Mouse (Mus musculus) layer of hippocampus, postnatal 14 days (tissue): ENCODE measurements at regions not wholly inside any gene's neighbourhood (a gene's known extent, or its start where the extent isn't known, plus 50 kb on each side); places are given as distances from the start of the nearest gene placed in this dataset.

Experiments
- DNase-seq, 2 experiments: peaks; one replicate each; pipeline ENCODE4 v3.0.0; 2021 to 2022; ENCODE audit warnings: low spot score in 2 of 2, mixed read lengths in 1 of 2

- DNase-seq: no peak
These were observed 199.5 kb upstream of the Zfp64 start for GRCm38 (mm10) chr2:169154881-169155280.

DNA sequence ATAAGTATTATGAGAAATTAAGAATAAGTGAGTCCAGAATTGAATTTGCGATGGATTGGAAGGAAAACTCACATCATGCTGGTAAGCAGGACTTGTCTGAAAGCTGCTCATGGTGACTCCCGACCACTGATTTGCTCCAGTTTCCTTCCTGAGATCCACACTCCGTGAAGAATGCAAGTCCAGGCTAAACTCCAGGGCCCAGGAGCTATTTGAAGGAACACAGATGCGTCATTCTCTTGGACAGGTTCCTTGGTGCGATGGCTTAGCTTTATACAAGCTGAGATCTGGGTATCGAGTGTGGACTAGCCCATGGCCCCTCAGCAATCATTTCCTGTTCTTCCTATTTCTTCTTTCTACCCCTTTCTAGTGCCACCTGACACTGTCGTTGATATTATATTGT lies 192.3 kb upstream of the Zfp64 start:
- no peak for DNase-seq

GRCm38 (mm10) chr2:169142224-169142623 lies 186.8 kb upstream of the Zfp64 start:
- no peak for DNase-seq

DNA sequence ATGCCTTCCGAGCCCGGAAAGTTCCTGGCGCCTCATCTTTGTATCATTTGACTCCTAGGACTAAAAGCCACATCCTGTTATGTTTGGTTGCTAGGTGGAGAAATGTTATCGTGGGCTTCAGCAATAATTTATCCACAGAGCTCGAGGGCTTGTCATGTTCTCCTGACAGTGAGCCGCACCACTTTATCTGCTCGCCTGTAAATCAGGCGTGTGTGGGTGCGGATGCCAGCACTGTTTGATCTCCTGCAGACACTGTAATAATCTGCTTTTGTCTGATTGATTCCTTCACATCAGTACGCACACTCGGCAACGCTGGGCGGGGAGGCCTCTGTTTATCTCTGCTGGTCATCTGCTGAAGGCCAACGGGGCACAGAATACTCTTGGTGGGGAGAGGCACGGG lies 178.5 kb upstream of the Zfp64 start:
- no peak for DNase-seq

DNA sequence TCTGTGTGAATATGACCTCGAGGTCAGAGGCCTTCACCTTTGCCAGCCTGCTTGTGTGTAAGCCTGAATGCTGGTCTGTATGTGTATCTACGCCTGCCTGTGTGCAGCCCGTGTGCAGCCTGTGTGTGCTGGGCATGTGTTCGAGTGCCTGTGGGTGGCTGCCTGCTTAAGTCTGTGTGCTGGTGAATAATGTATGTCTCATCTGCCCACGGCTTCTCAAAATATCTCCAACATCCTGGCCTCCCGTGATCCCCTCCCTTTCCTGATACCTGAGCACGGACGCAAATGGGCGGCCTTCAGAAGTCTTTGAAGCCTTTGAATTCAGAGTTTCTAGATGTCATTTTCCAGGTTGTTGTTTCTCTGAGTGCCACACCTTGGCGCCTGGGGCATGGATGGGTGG lies 170.1 kb upstream of the Zfp64 start:
- no peak for DNase-seq

GRCm38 (mm10) chr2:169122887-169123286 lies 167.5 kb upstream of the Zfp64 start:
- DNase-seq: no peak

- DNase-seq: no peak
These were observed 161.5 kb upstream of the Zfp64 start for GRCm38 (mm10) chr2:169116841-169117240.

GRCm38 (mm10) chr2:169109044-169109443 lies 153.7 kb upstream of the Zfp64 start:
- DNase-seq: no peak

- DNase-seq: peak; percentile 19 to 31
These were observed 152.7 kb upstream of the Zfp64 start for GRCm38 (mm10) chr2:169108037-169108436.

DNA sequence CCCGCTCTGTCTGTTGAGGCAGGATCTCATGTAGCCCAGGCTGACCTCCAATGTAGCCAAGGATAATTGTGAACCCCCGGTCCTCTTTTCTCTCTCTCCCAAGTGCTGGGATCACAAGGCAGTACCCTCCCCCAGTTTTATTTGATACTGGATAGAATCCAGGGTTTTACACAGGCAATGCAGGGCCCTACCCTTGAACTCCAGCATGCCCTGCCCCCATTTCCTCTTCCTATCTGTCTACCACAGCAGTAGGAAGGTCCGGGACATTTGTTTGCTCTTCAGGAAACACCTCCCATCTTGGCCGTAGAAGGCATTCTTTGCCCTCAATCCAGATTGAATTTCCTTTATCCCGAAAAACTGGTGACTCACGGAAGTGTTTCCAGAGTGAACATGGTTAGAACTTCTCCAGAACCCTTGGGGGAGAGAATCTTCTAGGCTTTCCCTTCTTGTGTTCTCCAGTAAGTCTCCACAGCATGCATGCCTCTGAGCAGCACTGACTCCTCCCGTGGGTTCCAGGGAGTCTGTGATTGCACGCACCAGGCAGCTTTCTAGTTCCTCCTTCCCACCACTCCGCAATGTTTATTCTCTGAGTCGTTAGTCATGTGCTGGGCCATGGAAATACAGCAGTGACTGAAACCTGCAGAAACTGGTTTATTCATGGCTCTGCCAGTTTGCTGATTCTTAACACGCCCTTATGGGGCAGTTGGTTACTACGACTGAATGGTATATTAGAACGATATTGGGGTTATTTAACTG lies 146.3 kb upstream of the Zfp64 start:
- no peak for DNase-seq

- no peak for DNase-seq
These were observed 145.1 kb upstream of the Zfp64 start for GRCm38 (mm10) chr2:169100516-169100915.

GRCm38 (mm10) chr2:169099678-169100077 lies 144.3 kb upstream of the Zfp64 start:
- no peak for DNase-seq

DNA sequence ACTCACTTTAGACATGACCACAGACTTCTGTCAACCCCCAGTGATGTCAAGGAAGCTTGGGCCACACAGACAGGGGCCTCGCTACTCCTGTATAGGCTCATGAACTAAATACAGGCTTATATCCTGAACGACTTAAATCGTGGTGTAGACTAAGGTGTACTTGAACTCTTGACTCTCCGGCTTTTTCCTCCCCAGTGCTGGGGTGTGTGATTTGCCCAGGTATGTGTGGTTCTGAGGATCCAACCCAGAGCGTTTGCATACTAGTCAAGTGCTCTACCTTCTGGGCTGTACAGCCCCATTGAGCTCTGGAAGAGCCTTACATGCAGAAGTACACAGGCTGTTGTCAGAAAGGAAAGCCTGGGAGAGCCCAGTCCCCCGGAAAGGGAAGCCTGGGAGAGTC lies 143.2 kb upstream of the Zfp64 start:
- DNase-seq: no peak

GRCm38 (mm10) chr2:169094011-169094754 lies 138.8 kb upstream of the Zfp64 start:
- no peak for DNase-seq

DNA sequence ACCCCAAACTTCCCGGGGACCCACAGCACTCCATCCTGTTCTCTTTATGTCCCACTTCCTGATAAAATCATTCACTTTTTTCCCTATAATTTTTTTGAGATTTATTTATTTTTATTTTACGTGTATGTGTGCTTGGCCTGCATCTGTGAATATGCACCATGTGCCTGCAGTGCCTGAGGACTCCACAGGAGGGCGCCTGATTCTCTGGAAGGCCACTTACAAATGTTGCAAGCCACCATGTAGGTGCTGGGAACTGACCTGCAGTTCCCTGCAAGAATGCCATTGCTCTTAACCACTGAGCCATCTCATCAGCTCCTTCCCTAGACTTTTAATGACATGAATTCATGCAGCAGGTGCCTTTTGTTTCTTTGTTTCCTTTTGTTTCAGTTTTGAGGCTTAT lies 134.9 kb upstream of the Zfp64 start:
- DNase-seq: no peak

DNA sequence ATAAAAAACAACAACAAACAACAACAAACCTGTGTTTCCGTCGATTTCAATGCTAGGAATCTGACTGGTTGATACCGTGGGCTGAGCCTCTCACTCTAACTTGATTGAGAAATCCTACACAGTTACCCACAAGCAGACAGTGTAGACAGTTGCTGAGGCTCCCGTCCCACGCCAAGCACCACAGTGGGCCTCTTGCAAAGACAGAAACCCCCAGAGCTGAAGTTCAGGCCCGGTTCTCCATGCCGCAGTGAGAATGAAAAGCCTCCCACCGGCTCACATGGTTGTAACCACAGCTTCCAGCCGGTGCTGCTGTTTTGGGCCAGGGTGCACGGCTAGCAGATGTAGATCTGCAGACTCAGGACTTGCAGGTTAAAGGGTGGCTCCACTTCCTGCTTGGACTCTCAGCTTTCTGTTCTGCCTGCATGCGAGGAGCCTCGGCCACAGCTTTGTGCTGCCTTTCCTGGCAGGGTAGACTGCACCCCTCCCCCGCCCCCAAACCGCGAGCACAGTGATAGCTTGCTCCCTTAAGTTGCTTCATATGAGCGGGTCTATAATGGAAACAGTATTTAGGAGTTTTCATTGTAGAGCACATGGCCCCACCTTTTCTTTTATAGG lies 133.6 kb upstream of the Zfp64 start:
- DNase-seq: no peak

DNA sequence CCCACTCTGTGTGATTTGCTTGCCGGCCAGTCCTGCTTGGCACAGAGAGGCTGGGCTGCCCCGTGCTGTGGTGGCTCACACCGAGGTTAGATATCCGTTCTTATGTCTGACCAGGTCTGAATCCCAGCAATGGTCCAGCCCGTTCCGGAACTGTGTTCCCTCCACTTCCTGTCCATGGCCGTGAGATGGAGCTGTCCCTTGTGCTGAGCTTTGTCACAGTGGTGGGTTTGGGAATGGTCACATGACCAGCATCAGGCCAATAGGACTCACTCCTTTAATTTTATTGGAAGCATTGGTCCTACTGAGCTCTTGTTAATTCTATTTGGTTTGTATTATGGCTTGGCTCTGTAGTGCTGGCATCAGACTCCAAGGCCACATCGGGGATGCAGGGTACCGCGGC lies 132.9 kb upstream of the Zfp64 start:
- DNase-seq: no peak

GRCm38 (mm10) chr2:169071267-169071666 lies 115.9 kb upstream of the Zfp64 start:
- no peak for DNase-seq

DNA sequence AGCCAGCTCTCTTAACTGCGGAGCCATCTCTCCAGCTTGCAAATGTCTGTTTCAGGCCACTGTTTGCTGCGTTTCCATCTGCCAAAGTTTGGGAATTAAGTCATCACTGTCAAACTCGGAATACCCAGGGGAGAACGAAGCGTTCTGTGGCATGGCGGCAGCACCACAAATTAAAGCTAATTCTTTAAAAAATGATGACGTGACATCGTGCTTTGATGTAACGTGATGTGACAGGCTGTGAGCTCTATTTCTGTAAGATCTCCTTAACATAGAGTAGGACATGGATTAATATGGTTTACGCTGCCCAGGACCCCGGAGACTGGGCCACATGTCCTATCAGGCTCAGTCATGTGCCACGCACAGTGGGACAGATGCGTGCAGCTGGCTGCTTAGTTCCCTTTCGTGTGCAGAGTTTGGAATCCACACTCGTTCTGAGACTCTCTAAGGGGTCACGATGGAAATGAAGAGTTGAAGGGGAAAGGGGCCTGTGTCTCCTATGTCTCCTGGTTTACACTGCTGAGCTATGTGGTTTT lies 109.8 kb upstream of the Zfp64 start:
- no peak for DNase-seq

GRCm38 (mm10) chr2:169061520-169061919 lies 106.1 kb upstream of the Zfp64 start:
- peak; percentile 79 to 85 for DNase-seq

DNA sequence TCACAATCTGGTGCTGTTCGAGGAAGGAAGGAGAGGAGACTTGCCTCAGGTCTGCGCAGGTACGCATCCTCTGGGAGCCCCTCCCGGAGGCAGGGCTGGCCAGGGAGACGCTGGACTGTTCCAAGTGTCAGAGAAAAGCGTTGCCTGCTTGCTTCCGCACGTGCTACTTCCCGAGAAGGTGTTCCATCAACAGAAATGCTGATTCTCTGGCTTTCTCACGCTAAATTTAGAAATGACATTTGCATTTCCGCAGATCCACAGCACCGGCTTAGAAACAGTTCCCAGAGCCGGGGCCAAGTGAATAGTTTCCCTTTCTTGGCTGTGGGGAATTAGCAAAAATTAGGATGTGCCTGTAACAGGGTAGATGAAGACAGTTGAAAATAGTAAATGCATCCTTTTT lies 105.1 kb upstream of the Zfp64 start:
- peak in 1 of 2 experiments; percentile 3 for DNase-seq

- DNase-seq: no peak
These were observed 102.4 kb upstream of the Zfp64 start for GRCm38 (mm10) chr2:169057831-169058230.
